Mouse (Mus musculus): Measurements from ENCODE around the gene Syne4.

Gene Syne4

DNA sequence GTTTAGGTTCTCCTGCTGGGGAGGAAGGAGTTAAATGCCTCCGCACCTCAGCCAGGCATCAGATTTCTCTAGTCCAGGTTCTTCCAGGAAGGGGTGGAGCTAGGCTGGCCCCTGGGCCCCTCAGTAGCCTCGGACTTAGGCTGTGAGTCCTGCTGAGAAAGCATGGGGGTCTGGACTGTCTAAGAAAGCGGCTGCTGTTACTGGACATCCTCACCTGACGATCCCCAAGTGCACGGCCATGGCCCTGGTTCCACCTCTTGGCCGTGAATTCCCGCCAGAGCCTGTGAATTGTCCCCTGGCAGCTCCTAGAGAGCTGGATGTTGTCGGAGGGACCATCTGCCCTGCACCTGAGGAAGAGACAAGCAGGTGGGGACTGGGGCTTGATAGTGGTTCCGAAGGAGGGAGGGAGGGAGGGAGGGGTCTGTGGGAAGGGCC is at the start of gene Syne4:
TSS of gene Syne4 (plus strand) at position 87 of the 435 bp plus-strand sequence.
- DNase-seq = peak in 1 of 2 experiments; percentile 44

DNA sequence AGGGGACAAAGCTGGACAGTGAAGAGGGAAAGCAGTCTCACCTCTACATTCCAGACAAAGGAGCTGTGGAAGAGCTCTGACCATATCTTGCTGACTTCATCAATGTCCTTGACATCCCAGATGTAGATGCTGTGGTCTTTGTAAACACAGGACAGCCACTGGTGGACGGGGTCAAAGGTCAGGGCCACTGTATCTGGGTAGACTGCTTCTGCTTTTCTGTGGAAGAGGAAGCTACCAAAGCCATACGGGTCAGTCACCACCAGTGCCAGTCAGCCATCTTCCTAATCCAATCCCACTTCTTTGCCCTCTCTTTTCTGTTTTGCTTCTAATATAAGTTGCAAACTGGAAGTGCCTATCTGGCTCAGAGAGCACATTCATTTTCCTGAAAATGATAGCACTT is 49.6 kb upstream of the Syne4 start:
- no peak for DNase-seq

DNA sequence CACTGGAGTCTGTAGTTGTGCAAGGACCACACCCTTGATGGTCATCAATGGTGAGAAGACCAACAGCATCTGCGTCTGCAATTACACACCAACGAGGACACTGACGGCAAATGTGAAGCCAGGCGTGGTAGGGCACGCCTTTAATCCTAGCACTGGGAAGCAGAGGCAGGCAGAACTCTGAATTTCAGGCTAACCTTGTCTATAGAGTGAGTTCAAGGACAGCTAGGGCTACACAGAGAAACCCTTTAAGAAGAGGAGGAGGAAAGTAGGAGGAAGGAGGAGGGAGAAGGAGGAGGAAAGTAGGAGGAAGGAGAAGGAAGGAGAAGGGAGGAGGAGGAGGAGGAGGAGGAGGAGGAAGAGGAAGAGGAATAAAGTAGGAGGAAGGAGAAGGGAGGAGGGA is 49.1 kb upstream of the Syne4 start:
- DNase-seq = no peak

DNA sequence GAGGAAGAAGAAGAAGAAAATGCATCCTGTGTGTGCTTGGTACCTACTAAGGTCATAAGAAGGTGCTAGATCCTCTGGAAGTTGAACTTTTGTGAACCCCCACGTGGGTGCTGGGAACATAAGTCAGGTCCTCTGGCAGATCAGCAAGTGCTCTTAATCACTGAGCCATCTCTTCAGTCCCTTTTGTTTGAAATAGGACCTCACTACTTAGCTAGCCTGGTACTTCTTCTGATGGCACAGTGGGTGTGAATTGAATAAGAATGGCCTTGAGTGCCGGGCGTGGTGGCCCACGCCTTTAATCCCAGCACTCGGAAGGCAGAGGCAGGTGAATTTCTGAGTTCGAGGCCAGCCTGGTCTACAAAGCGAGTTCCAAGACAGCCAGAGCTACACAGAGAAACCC is 48.7 kb upstream of the Syne4 start:
- no peak for DNase-seq

DNA sequence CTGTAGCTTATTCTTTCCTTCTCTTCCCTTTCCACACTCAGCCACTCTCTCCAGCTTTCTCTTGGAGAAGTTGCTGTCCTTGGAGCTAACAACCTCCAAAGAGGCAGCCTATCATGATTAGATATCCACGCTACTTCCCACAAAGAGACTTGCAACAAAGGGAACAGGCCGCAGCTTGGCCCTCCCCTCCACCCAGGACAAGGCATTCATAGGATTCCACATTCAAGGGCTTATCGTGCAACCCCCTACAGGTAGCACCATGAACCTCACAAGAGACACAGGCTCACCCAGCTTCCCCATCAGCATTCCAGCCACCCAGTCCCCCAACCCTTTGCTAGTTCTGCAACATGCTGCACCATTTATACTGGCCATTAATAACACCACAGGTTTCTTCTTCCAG is 47.8 kb upstream of the Syne4 start:
- DNase-seq = no peak

DNA sequence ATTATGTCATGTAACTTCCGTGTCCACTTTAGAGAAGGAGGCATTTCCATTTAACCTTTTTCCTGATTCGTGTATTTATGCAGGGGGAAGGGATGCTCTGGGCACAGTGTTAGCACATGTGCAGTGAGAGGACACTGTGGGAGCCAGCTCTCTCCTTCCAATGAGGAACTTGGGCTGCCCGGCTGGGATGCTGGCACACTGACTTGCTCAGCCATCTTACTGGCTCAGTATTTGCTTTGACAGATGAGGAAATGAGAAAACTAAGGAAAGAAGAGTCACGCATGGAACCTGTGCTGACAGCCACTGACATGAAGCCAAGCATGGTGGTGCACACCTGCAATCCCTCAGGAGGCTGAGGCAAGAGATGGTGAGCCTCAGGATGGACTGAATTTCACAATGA is 45.0 kb upstream of the Syne4 start:
- DNase-seq = no peak

GRCm38 (mm10) chr7:30274383-30274782 is 40.2 kb upstream of the Syne4 start:
- DNase-seq = no peak

DNA sequence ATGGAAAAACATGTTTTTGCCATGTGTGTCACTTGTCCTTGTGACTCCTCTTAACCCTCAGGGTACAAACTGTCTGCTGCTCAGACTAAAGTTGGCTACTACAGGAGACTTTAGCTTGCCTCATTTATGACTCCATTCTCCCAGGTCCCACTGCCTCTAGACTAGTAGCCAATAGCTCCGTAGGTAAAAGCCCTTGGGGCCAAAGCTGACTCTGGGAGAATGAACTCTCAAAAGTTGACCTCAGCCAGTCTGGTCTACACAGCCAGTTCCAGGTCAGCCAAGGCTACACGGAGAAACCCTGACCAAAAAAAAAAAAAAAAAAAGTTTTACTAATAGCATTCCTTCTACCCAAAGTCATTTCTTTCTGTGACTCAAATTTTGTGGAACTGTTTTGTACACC is 35.7 kb upstream of the Syne4 start:
- no peak for DNase-seq

DNA sequence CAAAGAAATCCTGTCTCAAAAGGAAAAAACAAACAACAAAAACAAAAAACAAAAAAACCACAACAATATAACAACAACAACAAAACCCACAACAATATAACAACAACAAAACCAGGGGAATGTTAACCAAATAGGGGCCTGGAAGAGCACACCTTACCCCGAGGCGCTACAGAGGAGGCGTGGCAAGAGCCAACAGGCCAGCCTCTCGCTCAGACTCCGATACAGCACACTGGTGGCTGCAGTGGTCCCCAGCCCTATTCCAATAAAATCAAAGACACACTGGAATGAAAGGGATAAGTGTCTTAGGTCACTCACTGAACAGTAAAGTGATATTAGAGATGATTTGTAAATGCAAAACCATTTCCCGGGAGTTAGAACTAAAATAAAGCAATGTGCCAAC is 35.1 kb upstream of the Syne4 start:
- DNase-seq = no peak

DNA sequence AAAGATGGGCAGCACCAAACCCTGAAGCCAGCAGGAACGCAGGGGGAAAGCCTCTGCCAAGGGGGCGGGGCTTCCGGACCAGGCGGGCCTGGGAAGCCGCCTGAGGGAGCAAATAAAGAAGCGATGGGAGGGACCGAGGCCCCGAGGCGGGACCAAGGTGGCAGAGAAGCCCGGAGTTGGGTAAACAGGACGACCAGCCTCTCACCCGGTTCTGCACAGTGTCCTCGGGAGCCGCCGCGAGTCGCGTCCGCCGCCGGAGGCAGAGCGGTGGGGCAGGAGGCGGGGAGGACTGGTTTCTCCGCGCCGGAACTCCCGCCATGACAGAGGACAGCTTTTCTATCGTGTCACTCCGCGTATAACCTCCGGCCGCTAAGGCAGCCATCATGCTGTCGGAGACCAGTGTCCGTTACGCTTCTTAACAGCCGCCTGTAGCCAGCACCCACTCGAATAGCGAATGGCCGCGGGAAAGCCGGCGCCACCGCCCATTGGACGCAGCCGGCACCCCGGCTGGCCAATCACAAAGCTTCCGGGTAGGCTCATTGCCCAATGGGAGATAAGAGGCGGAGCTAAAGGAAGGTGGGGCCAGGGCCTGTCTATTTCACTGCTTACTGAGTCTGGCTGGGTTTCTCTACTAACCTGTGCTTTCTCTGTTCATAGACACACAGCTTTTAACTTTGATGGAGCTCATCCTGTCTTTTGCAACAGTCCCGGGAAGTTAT is 34.5 kb upstream of the Syne4 start, which contains the start of the genes Thap8 and Wdr62:
TSS of gene Thap8 (plus strand) at position 144 of the 719 bp plus-strand sequence.
TSS of gene Wdr62 (minus strand) at position 469 of the 719 bp plus-strand sequence.
- peak; percentile 89 to 90 for DNase-seq

DNA sequence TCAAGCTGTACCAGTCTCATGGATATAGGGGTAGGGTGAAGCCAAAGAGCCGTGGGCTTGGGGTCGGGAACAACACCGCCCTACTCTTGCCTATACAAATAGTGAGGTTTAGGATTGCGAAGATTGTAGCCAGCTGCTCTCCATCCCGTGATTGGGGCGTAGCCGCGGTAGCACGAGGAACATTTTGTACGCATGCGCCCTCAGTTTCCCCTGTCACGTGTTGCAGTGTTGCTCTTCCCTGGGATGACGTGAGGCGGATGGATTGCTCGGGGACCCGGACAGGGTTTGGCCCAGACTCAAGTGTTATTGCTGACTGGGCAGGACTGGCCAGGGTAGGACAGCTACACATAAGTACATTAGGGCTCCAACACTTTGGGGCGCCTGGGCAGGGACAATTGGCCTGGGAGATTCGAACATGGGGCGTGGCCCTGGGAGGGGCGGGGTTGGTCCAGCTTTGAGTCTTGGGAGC is 33.9 kb upstream of the Syne4 start:
- peak; percentile 81 to 83 for DNase-seq

DNA sequence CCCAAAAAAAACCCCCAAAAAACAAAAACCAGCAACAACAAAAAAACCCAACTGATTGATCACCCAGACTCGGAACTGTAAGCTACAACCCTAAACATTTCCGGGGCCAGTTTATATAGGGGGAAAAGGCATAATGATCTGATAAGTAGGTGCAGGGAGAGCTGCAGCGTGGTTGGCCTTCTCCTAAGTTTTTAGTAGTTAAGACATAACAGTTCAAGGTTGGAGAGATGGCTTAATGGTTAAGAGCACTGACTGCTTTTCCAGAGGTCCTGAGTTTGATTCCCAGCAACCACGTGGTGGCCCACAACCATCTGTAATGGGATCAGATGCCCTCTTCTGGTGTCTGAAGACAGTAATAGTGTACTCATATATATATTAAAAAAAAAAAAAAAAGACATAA is 33.1 kb upstream of the Syne4 start:
- DNase-seq = no peak

DNA sequence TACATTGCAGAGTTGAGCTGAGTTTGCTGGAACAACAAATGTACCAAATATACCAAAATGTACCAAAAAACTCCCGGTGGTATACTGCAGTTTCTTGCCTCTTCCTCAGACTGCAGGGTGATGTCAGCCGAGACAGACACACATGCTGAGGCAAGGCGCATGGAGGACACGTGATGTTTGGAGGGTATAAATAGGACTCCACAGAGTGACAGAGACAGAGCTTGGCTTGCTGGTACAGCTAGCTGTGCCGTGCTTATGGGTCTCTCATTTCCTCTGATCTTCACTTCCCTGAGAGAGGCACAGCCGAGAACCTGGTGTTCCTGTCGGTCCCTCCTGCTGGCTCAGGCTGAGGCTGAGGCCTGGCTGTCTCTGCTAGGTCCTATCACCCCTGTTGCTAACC is 31.9 kb upstream of the Syne4 start:
- no peak for DNase-seq

DNA sequence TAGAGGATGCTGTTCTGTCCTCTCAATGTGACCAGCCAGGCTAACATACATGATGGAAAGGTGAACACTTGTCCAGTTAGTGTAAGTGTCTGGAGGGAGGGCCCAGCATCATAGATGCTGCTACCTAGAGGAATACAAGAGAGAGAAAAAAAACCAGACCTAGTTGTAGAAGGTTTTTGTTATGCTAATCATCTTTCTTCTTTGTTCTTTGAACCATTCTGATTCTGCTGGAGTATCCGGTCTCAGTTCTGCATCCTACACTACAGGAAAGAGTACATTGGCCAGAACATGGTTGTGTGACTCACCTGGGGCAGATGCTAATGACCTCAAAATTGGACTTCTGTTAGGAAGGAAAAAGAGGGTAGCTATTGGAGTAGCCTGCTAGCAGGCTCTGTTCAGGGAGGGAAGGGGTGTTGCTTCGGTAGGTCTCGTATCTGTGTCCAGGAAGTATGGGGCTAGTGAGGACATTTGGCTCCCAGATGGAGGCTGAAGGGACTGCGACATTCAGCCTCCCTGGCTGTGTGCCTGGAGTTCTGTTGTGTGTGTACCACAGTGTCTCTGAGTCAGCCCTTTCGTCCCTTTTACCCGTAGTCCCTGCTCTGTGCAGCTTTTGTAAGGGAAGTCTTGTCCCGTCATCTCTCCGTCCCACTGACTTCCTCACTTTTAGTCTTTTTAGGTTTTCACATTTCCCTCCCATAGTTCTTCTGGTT is 27.8 kb upstream of the Syne4 start:
- DNase-seq = peak; percentile 87 to 88

DNA sequence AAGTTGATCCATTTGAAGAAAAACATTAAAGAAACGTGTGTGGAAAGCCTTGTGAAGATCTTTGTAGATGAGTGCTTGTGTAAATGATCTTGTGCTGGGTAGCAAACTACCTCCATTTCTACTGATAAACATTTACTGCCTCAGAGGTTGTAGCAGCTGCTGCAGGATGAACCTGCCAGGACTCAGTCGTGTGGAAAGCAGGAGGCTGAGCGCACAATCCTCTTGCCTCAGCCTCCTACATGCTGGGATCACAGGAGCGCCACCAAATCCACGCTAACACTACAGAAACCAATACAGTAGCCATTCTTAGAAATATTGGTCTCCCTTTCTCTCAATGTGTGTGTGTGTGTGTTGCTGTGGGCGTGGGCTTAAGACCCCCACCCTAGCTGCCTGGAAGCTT is 26.6 kb upstream of the Syne4 start:
- DNase-seq = peak; percentile 38 to 45

GRCm38 (mm10) chr7:30289071-30289713 is 25.4 kb upstream of the Syne4 start:
- DNase-seq = no peak

GRCm38 (mm10) chr7:30289714-30290399 is 24.8 kb upstream of the Syne4 start:
- DNase-seq = no peak

DNA sequence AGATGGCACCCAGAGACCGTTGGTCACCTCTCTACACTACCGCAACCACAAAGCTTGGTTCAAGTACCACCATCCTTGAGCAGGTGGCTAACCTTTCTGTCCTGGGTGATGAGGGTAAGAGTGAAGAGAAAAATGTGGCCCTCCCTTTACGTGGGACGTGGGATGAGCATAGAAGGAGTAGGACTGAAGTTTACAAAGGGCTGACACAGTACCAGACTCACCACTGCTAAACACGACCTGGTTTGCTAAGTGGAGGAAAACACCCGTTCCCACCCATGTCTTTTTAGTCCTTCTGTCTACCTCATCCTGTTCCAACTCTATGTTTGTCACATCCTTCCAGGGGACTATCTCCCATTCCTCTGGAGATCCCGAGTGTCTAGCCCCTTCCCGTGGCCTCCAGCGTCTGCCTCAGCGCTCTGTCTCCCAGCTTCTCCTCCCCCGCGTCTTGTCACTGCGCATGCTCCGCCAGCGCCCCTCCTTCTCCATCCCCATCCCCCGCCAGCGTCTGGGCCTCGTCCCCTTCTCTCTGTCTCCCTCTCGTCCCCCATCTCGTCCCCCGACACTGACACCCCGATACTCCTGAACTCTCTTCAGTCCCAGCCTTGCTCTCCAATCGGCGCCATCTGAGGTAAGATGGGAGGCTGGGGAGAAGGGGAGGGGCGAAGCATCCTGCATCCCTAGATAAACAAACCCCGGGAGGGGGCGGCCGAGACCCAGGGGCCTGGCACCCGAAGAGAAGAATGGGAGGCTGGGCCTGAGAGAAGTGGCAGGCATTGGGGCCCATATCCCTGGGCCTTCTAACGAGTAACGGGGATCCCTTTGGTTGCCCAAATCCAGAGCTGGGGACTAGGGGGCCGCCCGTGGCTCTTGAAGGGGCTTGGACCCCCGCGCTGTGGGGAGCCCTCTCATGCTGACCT is 23.1 kb upstream of the Syne4 start, which contains the start of gene Clip3:
TSS of gene Clip3 (plus strand) at position 514 of the 917 bp plus-strand sequence.
- peak; percentile 89 to 91 for DNase-seq

- DNase-seq = peak; percentile 46 to 54
Observed at GRCm38 (mm10) chr7:30293795-30294194, 20.8 kb upstream of the Syne4 start.

- peak in 1 of 2 experiments; percentile 44 for DNase-seq
Observed at GRCm38 (mm10) chr7:30294296-30294695, 20.3 kb upstream of the Syne4 start.

DNA sequence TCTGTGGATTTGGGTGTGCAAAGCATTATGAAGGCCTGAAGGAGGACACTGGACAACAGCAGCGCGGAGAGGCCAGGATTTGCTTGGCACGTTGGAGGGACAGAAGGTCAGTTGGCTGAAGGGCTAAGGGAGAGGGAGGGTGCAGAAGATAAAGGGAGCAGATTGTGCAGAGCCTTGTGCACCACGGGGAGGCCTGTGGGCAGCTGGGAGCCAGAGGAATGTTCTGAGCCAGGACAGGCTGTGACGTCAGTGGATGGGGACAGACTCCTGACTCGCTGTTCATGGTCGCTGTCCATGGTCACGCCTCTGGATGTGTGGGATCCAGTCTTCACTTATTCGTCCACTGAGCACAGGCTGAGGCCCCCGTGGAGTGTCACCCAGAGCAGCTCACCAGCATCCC is 19.5 kb upstream of the Syne4 start:
- peak; percentile 93 to 94 for DNase-seq

GRCm38 (mm10) chr7:30296816-30297215 is 17.8 kb upstream of the Syne4 start:
- DNase-seq = peak in 1 of 2 experiments; percentile 9
